Mouse (Mus musculus): Measurements from ENCODE around the gene Gtf2h5. TPM values are rescaled to one million over a fixed set of nuclear protein-coding genes. Genes with fewer than 3 reads are reported as not detected.

The Gtf2h5 gene
- polyA plus RNA-seq, 1 experiment from 2014 or later = 173 TPM

GRCm38 (mm10) chr17:6083323-6083890, 3.8 kb downstream of the Gtf2h5 start:
- H3K36me3 ChIP-seq = peaks cover 62% of the 10 kb centered on the region
- no peaks in the 10 kb centered on the region for H3K9me3 ChIP-seq (replicated peaks)
- H3K27ac ChIP-seq = no peak overlapping the region
- WGBS = 92% methylated on average over 5 of the region's 5 CpGs
- DNase-seq (ENCODE audit: low spot score) = no peak
- no peak overlapping the region for H3K4me3 ChIP-seq
- H3K27me3 ChIP-seq (ENCODE audit: low read depth, poor library complexity, severe bottlenecking) = 0 out of 2 replicates have a peak, but pooled peaks cover 4% of the 10 kb centered on the region
- H3K4me1 ChIP-seq = peaks cover 13% of the 10 kb centered on the region; the same call in 1 of the 2 replicates

DNA sequence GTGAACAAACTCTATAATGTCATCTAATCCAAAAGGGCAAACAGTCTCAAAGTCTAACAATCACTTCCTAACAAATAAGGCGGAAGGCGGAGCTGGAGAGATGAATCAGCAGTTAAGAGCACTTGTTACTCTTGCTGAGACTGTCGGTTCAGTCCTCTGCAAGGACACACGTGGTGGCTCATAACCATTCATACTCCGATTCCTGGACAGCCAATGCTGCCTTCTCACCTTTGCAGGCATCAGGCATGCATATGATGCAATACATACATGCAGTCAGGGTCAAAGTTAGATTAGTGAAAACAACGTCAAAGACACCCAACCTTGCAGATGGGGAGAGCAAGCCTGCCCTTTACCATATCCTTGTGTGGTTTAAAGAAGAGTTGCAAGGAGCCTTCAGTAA, 12.0 kb downstream of the Gtf2h5 start:
- Histone ChIP-seq H3K9me3 (replicated peaks) (no peaks in the 10 kb centered on the region), H3K27ac (no peak overlapping the region), H3K4me1 (no peaks in the 10 kb centered on the region), H3K36me3 (peaks cover 30% of the 10 kb centered on the region), H3K4me3 (no peak overlapping the region), H3K27me3 (ENCODE audit: low read depth, poor library complexity, severe bottlenecking) (no peaks in the 10 kb centered on the region)
- WGBS = 92% methylated on average over 6 of the region's 6 CpGs
- no peak for DNase-seq (ENCODE audit: low spot score)

GRCm38 (mm10) chr17:6095579-6095978, 16.0 kb downstream of the Gtf2h5 start:
- Histone ChIP-seq H3K4me3 (no peak overlapping the region), H3K4me1 (no peaks in the 10 kb centered on the region), H3K27ac (no peak overlapping the region), H3K27me3 (ENCODE audit: low read depth, poor library complexity, severe bottlenecking) (no peaks in the 10 kb centered on the region), H3K9me3 (replicated peaks) (no peaks in the 10 kb centered on the region), H3K36me3 (peaks cover 12% of the 10 kb centered on the region)
- no peak for DNase-seq (ENCODE audit: low spot score)

DNA sequence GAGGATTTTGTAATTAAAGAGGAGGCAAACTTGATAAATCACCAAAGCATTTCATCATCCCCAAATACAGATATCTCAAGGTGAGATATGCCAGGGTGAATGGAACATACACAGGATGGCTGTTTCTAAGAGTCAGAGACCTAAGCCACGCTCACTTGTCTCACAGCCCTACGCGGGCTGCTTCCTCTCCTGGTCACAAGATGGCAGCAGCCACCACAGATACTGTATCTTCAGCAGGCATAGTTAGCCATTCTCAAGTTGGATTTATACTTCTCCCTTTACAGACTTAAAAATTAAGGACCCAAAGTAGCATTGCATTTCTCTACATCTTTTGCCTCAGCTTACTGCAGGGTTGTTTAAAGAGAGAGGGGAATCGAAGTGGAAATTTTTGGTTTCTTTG, 18.3 kb downstream of the Gtf2h5 start:
- no peaks in the 10 kb centered on the region for H3K27me3 ChIP-seq (ENCODE audit: low read depth, poor library complexity, severe bottlenecking)
- H3K4me3 ChIP-seq = no peak overlapping the region
- H3K9me3 ChIP-seq (replicated peaks) = no peaks in the 10 kb centered on the region
- no peaks in the 10 kb centered on the region for H3K4me1 ChIP-seq
- no peaks in the 10 kb centered on the region for H3K36me3 ChIP-seq
- peak; percentile 65 for DNase-seq (ENCODE audit: low spot score)
- no peak overlapping the region for H3K27ac ChIP-seq
- 30% methylated on average over 4 of the region's 4 CpGs for WGBS

- Histone ChIP-seq H3K27me3 (ENCODE audit: low read depth, poor library complexity, severe bottlenecking) (0 out of 2 replicates have a peak, but pooled peaks cover 4% of the 10 kb centered on the region), H3K4me1 (peaks cover under 1% of the 10 kb centered on the region; the same call in 1 of the 2 replicates), H3K36me3 (no peaks in the 10 kb centered on the region), H3K4me3 (no peak overlapping the region), H3K27ac (no peak overlapping the region), H3K9me3 (replicated peaks) (no peaks in the 10 kb centered on the region)
- WGBS = 92% methylated on average over 3 of the region's 3 CpGs
- DNase-seq (ENCODE audit: low spot score) = no peak
These were observed 22.7 kb downstream of the Gtf2h5 start for GRCm38 (mm10) chr17:6102287-6102686.

GRCm38 (mm10) chr17:6103566-6103965, 24.0 kb downstream of the Gtf2h5 start:
- no peaks in the 10 kb centered on the region for H3K9me3 ChIP-seq (replicated peaks)
- no peak overlapping the region for H3K27ac ChIP-seq
- no peaks in the 10 kb centered on the region for H3K36me3 ChIP-seq
- DNase-seq (ENCODE audit: low spot score) = no peak
- H3K4me3 ChIP-seq = no peak overlapping the region
- peaks cover 12% of the 10 kb centered on the region for H3K4me1 ChIP-seq
- WGBS = 87% methylated on average over 6 of the region's 6 CpGs
- H3K27me3 ChIP-seq (ENCODE audit: low read depth, poor library complexity, severe bottlenecking) = 0 out of 2 replicates have a peak, but pooled peaks cover 4% of the 10 kb centered on the region

- DNase-seq (ENCODE audit: low spot score) = peak; percentile 93
- Histone ChIP-seq H3K4me1 (peaks cover 22% of the 10 kb centered on the region), H3K36me3 (peaks cover 21% of the 10 kb centered on the region), H3K27me3 (ENCODE audit: low read depth, poor library complexity, severe bottlenecking) (0 out of 2 replicates have a peak, but pooled peaks cover 4% of the 10 kb centered on the region), H3K27ac (peak within 1 kb of the TSS; percentile 97), H3K9me3 (replicated peaks) (no peaks in the 10 kb centered on the region), H3K4me3 (peak within 1 kb of the TSS; percentile 90)
- WGBS = under 1% methylated on average over 50 of the region's 76 CpGs
These were observed 26.9 kb downstream of the Gtf2h5 start, which contains the start of gene Tulp4 for GRCm38 (mm10) chr17:6106361-6107014. Gene Tulp4, plus strand, starts transcription at chr17:6106437.

- peak; percentile 76 for DNase-seq (ENCODE audit: low spot score)
- H3K36me3 ChIP-seq = peaks cover 27% of the 10 kb centered on the region
- H3K4me1 ChIP-seq = peaks cover 22% of the 10 kb centered on the region
- 0 out of 2 replicates have a peak, but pooled peaks cover 4% of the 10 kb centered on the region for H3K27me3 ChIP-seq (ENCODE audit: low read depth, poor library complexity, severe bottlenecking)
- H3K9me3 ChIP-seq (replicated peaks) = no peaks in the 10 kb centered on the region
- under 1% methylated on average over 50 of the region's 50 CpGs for WGBS
- H3K4me3 ChIP-seq = peak overlapping the region; percentile 90
- peak overlapping the region; percentile 97 for H3K27ac ChIP-seq
These were observed 27.5 kb downstream of the Gtf2h5 start for GRCm38 (mm10) chr17:6107015-6107601.

GRCm38 (mm10) chr17:6108175-6108574, 28.6 kb downstream of the Gtf2h5 start:
- WGBS = 80% methylated on average over 7 of the region's 7 CpGs
- peaks cover 22% of the 10 kb centered on the region for H3K4me1 ChIP-seq
- peak overlapping the region; percentile 90 for H3K4me3 ChIP-seq
- peaks cover 33% of the 10 kb centered on the region for H3K36me3 ChIP-seq
- H3K27ac ChIP-seq = no peak overlapping the region
- no peak for DNase-seq (ENCODE audit: low spot score)
- 0 out of 2 replicates have a peak, but pooled peaks cover 4% of the 10 kb centered on the region for H3K27me3 ChIP-seq (ENCODE audit: low read depth, poor library complexity, severe bottlenecking)
- H3K9me3 ChIP-seq (replicated peaks) = no peaks in the 10 kb centered on the region

DNA sequence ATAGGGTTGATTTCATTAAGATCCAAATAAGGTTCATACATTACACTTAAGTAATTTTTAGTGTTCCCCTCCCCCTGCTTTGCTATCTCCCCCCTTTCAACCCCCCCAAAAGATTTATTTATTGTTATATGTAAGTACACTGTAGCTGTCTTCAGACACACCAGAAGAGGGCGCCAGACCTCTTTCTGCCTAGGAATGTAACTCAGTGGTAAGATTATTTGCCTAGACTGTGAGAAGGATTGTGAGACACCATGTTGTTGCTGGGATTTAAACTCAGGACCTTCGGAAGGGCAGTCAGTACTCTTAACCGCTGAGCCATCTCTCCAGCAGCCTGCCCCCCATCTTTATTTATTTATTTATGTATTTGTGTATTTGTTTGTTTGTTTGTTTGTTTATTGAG, 31.4 kb downstream of the Gtf2h5 start:
- peaks cover 50% of the 10 kb centered on the region for H3K36me3 ChIP-seq
- H3K4me1 ChIP-seq = peaks cover 22% of the 10 kb centered on the region
- H3K27me3 ChIP-seq (ENCODE audit: low read depth, poor library complexity, severe bottlenecking) = no peaks in the 10 kb centered on the region
- DNase-seq (ENCODE audit: low spot score) = no peak
- WGBS = 79% methylated on average over 3 of the region's 3 CpGs
- H3K9me3 ChIP-seq (replicated peaks) = no peaks in the 10 kb centered on the region
- no peak overlapping the region for H3K4me3 ChIP-seq
- no peak overlapping the region for H3K27ac ChIP-seq

DNA sequence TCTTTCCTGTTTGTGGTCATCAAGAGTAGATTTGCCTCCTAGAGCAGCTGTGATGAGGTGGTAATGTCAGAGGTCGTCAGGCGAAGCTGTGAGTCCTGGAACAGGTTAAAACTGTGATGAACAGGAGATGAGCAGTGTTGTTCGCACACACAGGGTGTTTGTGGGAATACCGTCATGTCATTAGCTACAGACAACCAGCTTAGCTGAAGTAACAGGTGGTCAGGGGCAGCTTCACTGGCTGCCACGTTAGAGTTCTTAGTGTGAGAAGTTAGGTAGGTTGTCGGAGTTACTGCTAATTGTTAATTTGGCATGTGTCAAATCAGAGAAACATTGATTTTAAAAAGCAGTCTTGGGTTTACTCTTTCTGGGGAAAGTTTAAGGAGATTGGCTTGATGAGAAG, 34.1 kb downstream of the Gtf2h5 start:
- Histone ChIP-seq H3K27ac (no peak overlapping the region), H3K4me1 (peaks cover 9% of the 10 kb centered on the region; the same call in 1 of the 2 replicates), H3K27me3 (ENCODE audit: low read depth, poor library complexity, severe bottlenecking) (no peaks in the 10 kb centered on the region), H3K4me3 (no peak overlapping the region), H3K36me3 (peaks cover 63% of the 10 kb centered on the region), H3K9me3 (replicated peaks) (no peaks in the 10 kb centered on the region)
- 91% methylated on average over 6 of the region's 6 CpGs for WGBS
- no peak for DNase-seq (ENCODE audit: low spot score)

DNA sequence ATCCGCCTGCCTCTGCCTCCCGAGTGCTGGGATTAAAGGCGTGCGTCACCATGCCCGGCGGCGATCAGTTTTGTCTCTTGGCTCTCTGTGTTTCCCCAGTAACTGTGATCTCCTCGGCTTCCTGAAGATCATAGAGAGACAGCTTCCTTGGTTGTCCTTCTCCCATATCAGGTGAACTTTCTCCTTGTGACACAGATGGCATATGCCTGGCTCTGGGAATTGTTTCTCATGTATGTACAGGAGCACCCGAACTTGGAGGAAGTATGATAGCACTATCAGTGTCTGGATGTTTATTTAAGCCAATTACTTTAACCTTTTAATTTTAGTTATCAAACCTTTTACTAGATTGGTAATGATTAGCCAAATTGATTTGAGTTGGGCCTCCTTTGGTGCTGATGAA, 35.5 kb downstream of the Gtf2h5 start:
- no peak overlapping the region for H3K4me3 ChIP-seq
- WGBS = 97% methylated on average over 9 of the region's 9 CpGs
- no peaks in the 10 kb centered on the region for H3K4me1 ChIP-seq
- peaks cover 57% of the 10 kb centered on the region for H3K36me3 ChIP-seq
- no peaks in the 10 kb centered on the region for H3K27me3 ChIP-seq (ENCODE audit: low read depth, poor library complexity, severe bottlenecking)
- H3K27ac ChIP-seq = no peak overlapping the region
- no peak for DNase-seq (ENCODE audit: low spot score)
- H3K9me3 ChIP-seq (replicated peaks) = no peaks in the 10 kb centered on the region

GRCm38 (mm10) chr17:6117148-6117725, 37.7 kb downstream of the Gtf2h5 start:
- no peak for DNase-seq (ENCODE audit: low spot score)
- Histone ChIP-seq H3K9me3 (replicated peaks) (no peaks in the 10 kb centered on the region), H3K36me3 (peaks cover 51% of the 10 kb centered on the region), H3K27ac (no peak overlapping the region), H3K4me1 (no peaks in the 10 kb centered on the region), H3K27me3 (ENCODE audit: low read depth, poor library complexity, severe bottlenecking) (no peaks in the 10 kb centered on the region), H3K4me3 (no peak overlapping the region)
- 80% methylated on average over 4 of the region's 4 CpGs for WGBS
